Mouse (Mus musculus): ENCODE data around the gene Rheb. TPM values are rescaled to one million over a fixed set of nuclear protein-coding genes. Genes with fewer than 3 reads are reported as not detected.

The Rheb gene
- total and polyA plus RNA-seq, 3 experiments: 17.0 to 64.1 (median 46.2) TPM

- DNase-seq (ENCODE audit: extremely low read depth): no peak
- no peak for TF ChIP-seq USF1 (IDR thresholded peaks at IDR 0.05; ENCODE audit: low read depth, low read length)
- no peak for TF ChIP-seq BHLHE40 (IDR thresholded peaks at IDR 0.05; ENCODE audit: low read depth, low read length)
- no peak for TF ChIP-seq POLR2AphosphoS2 (IDR thresholded peaks at IDR 0.05; ENCODE audit: low read depth, low read length)
- TF ChIP-seq EP300 (IDR thresholded peaks at IDR 0.05; ENCODE audit: low read length): no peak
- no peak for TF ChIP-seq HCFC1 (IDR thresholded peaks at IDR 0.05; ENCODE audit: low read depth, low read length)
- TF ChIP-seq JUND (conservative IDR thresholded peaks at IDR 0.05; ENCODE audit: low read depth, low read length): no peak
- TF ChIP-seq MAFK (IDR thresholded peaks at IDR 0.05; ENCODE audit: insufficient replicate concordance, low read length): no peak
- no peak for TF ChIP-seq CHD2 (IDR thresholded peaks at IDR 0.05; ENCODE audit: low read length)
- TF ChIP-seq TBP (conservative IDR thresholded peaks at IDR 0.05; ENCODE audit: low read depth, low read length): no peak
- no peak for TF ChIP-seq CTCF (conservative IDR thresholded peaks at IDR 0.05 in 1 of 2, IDR thresholded peaks at IDR 0.05 in 1 of 2; ENCODE audit: low read depth in 2 of 2, low read length in 2 of 2)
- no peak for TF ChIP-seq ZC3H11A (IDR thresholded peaks at IDR 0.05; ENCODE audit: low read depth, low read length)
- no peak for TF ChIP-seq SIN3A (IDR thresholded peaks at IDR 0.05; ENCODE audit: low read length)
- TF ChIP-seq NELFE (IDR thresholded peaks at IDR 0.05; ENCODE audit: low read depth, low read length): no peak
Measured at GRCm38 (mm10) chr5:24873221-24873620, 30.8 kb upstream of the Rheb start.

GRCm38 (mm10) chr5:24871276-24871675 is 28.9 kb upstream of the Rheb start:
- dilution Hi-C loops (cut with MboI; ENCODE audit: extremely low pct_ligation_motif_present, extremely low pct_unique_long_range_greater_than_20kb, low sequenced_read_pairs) (no loop called here), in situ Hi-C loops (cut with MboI; ENCODE audit: low pct_ligation_motif_present, low pct_unique_long_range_greater_than_20kb, low sequenced_read_pairs) (no loop called here)
- peaks cover 3% of the 10 kb centered on the region for H3K9me3 ChIP-seq (replicated peaks; ENCODE audit: low read length)
- TF ChIP-seq JUND (conservative IDR thresholded peaks at IDR 0.05; ENCODE audit: low read depth, low read length): no peak
- TF ChIP-seq TCF12 (IDR thresholded peaks at IDR 0.05; ENCODE audit: low read depth, low read length): no peak
- TF ChIP-seq NRF1 (IDR thresholded peaks at IDR 0.05; ENCODE audit: low read depth, low read length): no peak
- TF ChIP-seq POLR2A (IDR thresholded peaks at IDR 0.05; ENCODE audit: low read depth, low read length): no peak
- no peak for TF ChIP-seq RCOR1 (conservative IDR thresholded peaks at IDR 0.05; ENCODE audit: low read depth, low read length)
- TF ChIP-seq TBP (conservative IDR thresholded peaks at IDR 0.05; ENCODE audit: low read depth, low read length): no peak
- no peak for TF ChIP-seq USF2 (conservative IDR thresholded peaks at IDR 0.05; ENCODE audit: low read depth, low read length)
- no peak for TF ChIP-seq USF1 (IDR thresholded peaks at IDR 0.05; ENCODE audit: low read depth, low read length)
- no peak for TF ChIP-seq PAX5 (IDR thresholded peaks at IDR 0.05; ENCODE audit: low read length)
- no peak for TF ChIP-seq SIN3A (IDR thresholded peaks at IDR 0.05; ENCODE audit: low read length)
- no peak for TF ChIP-seq CHD2 (IDR thresholded peaks at IDR 0.05; ENCODE audit: low read length)
- no peak overlapping the region for H3K9ac ChIP-seq (ENCODE audit: insufficient read depth, low read depth)
- no peak overlapping the region for H3K27ac ChIP-seq (ENCODE audit: insufficient read depth, low read depth)
- no peak for DNase-seq (ENCODE audit: extremely low read depth)
- no peaks in the 10 kb centered on the region for H3K27me3 ChIP-seq (replicated peaks)
- H3K4me1 ChIP-seq (ENCODE audit: control insufficient read depth in 1 of 2, insufficient read depth in 2 of 2): peaks cover 0 to 30% of the 10 kb centered on the region in 2 experiments; a peak in 2 of 4 replicates
- H3K4me2 ChIP-seq (ENCODE audit: insufficient read depth, low read depth, poor library complexity, severe bottlenecking): no peak overlapping the region
- H3K36me3 ChIP-seq (replicated peaks in 1 of 2; ENCODE audit: control insufficient read depth in 1 of 2, insufficient read depth in 1 of 2, low read length in 1 of 2): peaks cover 2 to 47% of the 10 kb centered on the region in 2 experiments
- no peak overlapping the region for H3K4me3 ChIP-seq (replicated peaks in 1 of 3; ENCODE audit: low read depth in 2 of 3, low read length in 2 of 3, poor library complexity in 1 of 3)
- no peaks in the 10 kb centered on the region for H3K79me2 ChIP-seq (replicated peaks; ENCODE audit: control insufficient read depth, extremely low read depth, insufficient read depth, poor library complexity, severe bottlenecking)

More at GRCm38 (mm10) chr5:24873221-24873620, 30.8 kb upstream of the Rheb start:
- Histone ChIP-seq H3K9ac (ENCODE audit: insufficient read depth, low read depth) (no peak overlapping the region), H3K27ac (ENCODE audit: insufficient read depth, low read depth) (no peak overlapping the region), H3K4me3 (replicated peaks in 1 of 3; ENCODE audit: low read depth in 2 of 3, low read length in 2 of 3, poor library complexity in 1 of 3) (no peak overlapping the region), H3K36me3 (replicated peaks in 1 of 2; ENCODE audit: control insufficient read depth in 1 of 2, insufficient read depth in 1 of 2, low read length in 1 of 2) (peaks cover 4 to 42% of the 10 kb centered on the region in 2 experiments), H3K9me3 (replicated peaks; ENCODE audit: low read length) (no peaks in the 10 kb centered on the region), H3K27me3 (replicated peaks) (no peaks in the 10 kb centered on the region), H3K79me2 (replicated peaks; ENCODE audit: control insufficient read depth, extremely low read depth, insufficient read depth, poor library complexity, severe bottlenecking) (no peaks in the 10 kb centered on the region), H3K4me2 (ENCODE audit: insufficient read depth, low read depth, poor library complexity, severe bottlenecking) (no peak overlapping the region), H3K4me1 (ENCODE audit: control insufficient read depth in 1 of 2, insufficient read depth in 2 of 2) (peaks cover 0 to 35% of the 10 kb centered on the region in 2 experiments; a peak in 2 of 4 replicates)
- dilution Hi-C loops (cut with MboI; ENCODE audit: extremely low pct_ligation_motif_present, extremely low pct_unique_long_range_greater_than_20kb, low sequenced_read_pairs): no loop called here
- in situ Hi-C loops (cut with MboI; ENCODE audit: low pct_ligation_motif_present, low pct_unique_long_range_greater_than_20kb, low sequenced_read_pairs): no loop called here
